In the genomic region with DNA sequence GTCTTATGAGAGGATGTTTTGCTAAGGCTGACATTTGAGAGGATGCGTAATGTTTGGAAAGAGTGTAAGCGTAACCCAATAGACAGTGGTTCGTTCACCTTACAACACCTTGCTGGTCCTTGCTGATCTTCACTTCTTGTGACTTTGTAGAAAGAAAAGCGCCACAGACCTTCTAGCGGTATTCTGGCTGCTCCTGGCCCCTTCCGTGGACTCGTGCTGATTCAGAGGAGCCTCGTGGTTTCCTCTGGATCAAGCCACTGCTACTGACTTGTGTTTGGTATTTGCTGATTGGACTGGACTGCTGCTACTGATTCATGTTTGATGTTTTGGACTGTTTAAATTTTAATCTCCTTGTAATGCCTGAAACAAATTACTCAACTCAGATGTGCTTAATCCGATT, we compare ENCODE assay signal across 12 mouse cellular contexts.
"Had no signal": no experiment of that assay in that cellular context is flagged by ENCODE, and none has a peak within 500 bp of the region (broad histone marks: within the 10 kb centered on the region; RNA-seq: fewer than 3 reads in every experiment).

No protein-coding gene starts in this region.

- DNase-seq: retina, postnatal 1 day; right cerebral cortex, adult 18-20 months; right cerebral cortex, postnatal 14 days; right cerebral cortex, postnatal 25 days; right cerebral cortex, postnatal 4 days; spleen, adult 18-20 months; thymus, adult 18-20 months; thymus, adult 2 months; thymus, postnatal 14 days; thymus, postnatal 25 days; thymus, postnatal 36 days; thymus, postnatal 4 days had no signal
